Mouse (Mus musculus): ENCODE data around the gene Uvrag. TPM values are rescaled to one million over a fixed set of nuclear protein-coding genes. Genes with fewer than 3 reads are reported as not detected.

The Uvrag gene
- polyA plus RNA-seq, 1 experiment = 45.9 TPM

- Histone ChIP-seq H3K4me1 (ENCODE audit: control insufficient read depth, insufficient read depth, insufficient read length) (no peaks in the 10 kb centered on the region), H3K27me3 (ENCODE audit: control insufficient read depth, insufficient read depth, low read length) (no peaks in the 10 kb centered on the region), H3K4me3 (ENCODE audit: extremely low read depth, insufficient read depth, insufficient read length) (no peak overlapping the region), H3K36me3 (ENCODE audit: control insufficient read depth, insufficient read depth, low read length) (no peaks in the 10 kb centered on the region), H3K27ac (ENCODE audit: insufficient read depth, low read length) (no peak overlapping the region)
- DNase-seq (ENCODE audit: low read depth in 1 of 2, low spot score in 2 of 2) = no peak
- no peak for TF ChIP-seq CTCF (IDR thresholded peaks at IDR 0.05; ENCODE audit: extremely low read depth, insufficient read depth, insufficient read length, insufficient replicate concordance)
- no peak for TF ChIP-seq POLR2A (IDR thresholded peaks at IDR 0.05; ENCODE audit: low read depth, low read length)
- WGBS = 84% methylated on average over 11 of the region's 11 CpGs
Observed at GRCm38 (mm10) chr7:99175118-99175517, 34.2 kb upstream of the Uvrag start.

- Histone ChIP-seq H3K27ac (ENCODE audit: insufficient read depth, low read length) (no peak overlapping the region), H3K36me3 (ENCODE audit: control insufficient read depth, insufficient read depth, low read length) (no peaks in the 10 kb centered on the region)
- WGBS = 93% methylated on average over 4 of the region's 4 CpGs
Observed at GRCm38 (mm10) chr7:99174006-99174405, 33.1 kb upstream of the Uvrag start.

GRCm38 (mm10) chr7:99172898-99173297 lies 32.0 kb upstream of the Uvrag start:
- 50% methylated on average over 6 of the region's 6 CpGs for WGBS
- Histone ChIP-seq H3K4me1 (ENCODE audit: control insufficient read depth, insufficient read depth, insufficient read length) (no peaks in the 10 kb centered on the region), H3K4me3 (ENCODE audit: extremely low read depth, insufficient read depth, insufficient read length) (no peak overlapping the region), H3K36me3 (ENCODE audit: control insufficient read depth, insufficient read depth, low read length) (no peaks in the 10 kb centered on the region), H3K27me3 (ENCODE audit: control insufficient read depth, insufficient read depth, low read length) (no peaks in the 10 kb centered on the region), H3K27ac (ENCODE audit: insufficient read depth, low read length) (no peak overlapping the region)
- TF ChIP-seq POLR2A (IDR thresholded peaks at IDR 0.05; ENCODE audit: low read depth, low read length) (no peak), CTCF (IDR thresholded peaks at IDR 0.05; ENCODE audit: extremely low read depth, insufficient read depth, insufficient read length, insufficient replicate concordance) (no peak)
- no peak for DNase-seq (ENCODE audit: low read depth in 1 of 2, low spot score in 2 of 2)

More at GRCm38 (mm10) chr7:99174006-99174405, 33.1 kb upstream of the Uvrag start:
- TF ChIP-seq CTCF (IDR thresholded peaks at IDR 0.05; ENCODE audit: extremely low read depth, insufficient read depth, insufficient read length, insufficient replicate concordance) (no peak), POLR2A (IDR thresholded peaks at IDR 0.05; ENCODE audit: low read depth, low read length) (no peak)
- no peak overlapping the region for H3K4me3 ChIP-seq (ENCODE audit: extremely low read depth, insufficient read depth, insufficient read length)
- H3K4me1 ChIP-seq (ENCODE audit: control insufficient read depth, insufficient read depth, insufficient read length) = no peaks in the 10 kb centered on the region
- H3K27me3 ChIP-seq (ENCODE audit: control insufficient read depth, insufficient read depth, low read length) = no peaks in the 10 kb centered on the region
- DNase-seq (ENCODE audit: low read depth in 1 of 2, low spot score in 2 of 2) = no peak

GRCm38 (mm10) chr7:99171730-99172463 lies 31.0 kb upstream of the Uvrag start:
- H3K27ac ChIP-seq (ENCODE audit: insufficient read depth, low read length) = no peak overlapping the region
- no peak for TF ChIP-seq POLR2A (IDR thresholded peaks at IDR 0.05; ENCODE audit: low read depth, low read length)
- no peak for TF ChIP-seq CTCF (IDR thresholded peaks at IDR 0.05; ENCODE audit: extremely low read depth, insufficient read depth, insufficient read length, insufficient replicate concordance)
- H3K36me3 ChIP-seq (ENCODE audit: control insufficient read depth, insufficient read depth, low read length) = no peaks in the 10 kb centered on the region
- DNase-seq (ENCODE audit: low read depth in 1 of 2, low spot score in 2 of 2) = no peak
- H3K4me3 ChIP-seq (ENCODE audit: extremely low read depth, insufficient read depth, insufficient read length) = no peak overlapping the region
- no peaks in the 10 kb centered on the region for H3K4me1 ChIP-seq (ENCODE audit: control insufficient read depth, insufficient read depth, insufficient read length)
- WGBS = 86% methylated on average over 10 of the region's 10 CpGs
- H3K27me3 ChIP-seq (ENCODE audit: control insufficient read depth, insufficient read depth, low read length) = no peaks in the 10 kb centered on the region

GRCm38 (mm10) chr7:99170519-99170918 lies 29.6 kb upstream of the Uvrag start:
- no peak overlapping the region for H3K4me3 ChIP-seq (ENCODE audit: extremely low read depth, insufficient read depth, insufficient read length)
- no peak for TF ChIP-seq POLR2A (IDR thresholded peaks at IDR 0.05; ENCODE audit: low read depth, low read length)
- no peak for TF ChIP-seq CTCF (IDR thresholded peaks at IDR 0.05; ENCODE audit: extremely low read depth, insufficient read depth, insufficient read length, insufficient replicate concordance)
- H3K36me3 ChIP-seq (ENCODE audit: control insufficient read depth, insufficient read depth, low read length) = no peaks in the 10 kb centered on the region
- no peaks in the 10 kb centered on the region for H3K4me1 ChIP-seq (ENCODE audit: control insufficient read depth, insufficient read depth, insufficient read length)
- 89% methylated on average over 6 of the region's 6 CpGs for WGBS
- no peak for DNase-seq (ENCODE audit: low read depth in 1 of 2, low spot score in 2 of 2)
- no peak overlapping the region for H3K27ac ChIP-seq (ENCODE audit: insufficient read depth, low read length)
- no peaks in the 10 kb centered on the region for H3K27me3 ChIP-seq (ENCODE audit: control insufficient read depth, insufficient read depth, low read length)

- H3K27me3 ChIP-seq (ENCODE audit: control insufficient read depth, insufficient read depth, low read length) = no peaks in the 10 kb centered on the region
- H3K4me3 ChIP-seq (ENCODE audit: extremely low read depth, insufficient read depth, insufficient read length) = no peak overlapping the region
- no peaks in the 10 kb centered on the region for H3K4me1 ChIP-seq (ENCODE audit: control insufficient read depth, insufficient read depth, insufficient read length)
- H3K36me3 ChIP-seq (ENCODE audit: control insufficient read depth, insufficient read depth, low read length) = no peaks in the 10 kb centered on the region
- no peak overlapping the region for H3K27ac ChIP-seq (ENCODE audit: insufficient read depth, low read length)
- DNase-seq (ENCODE audit: low read depth in 1 of 2, low spot score in 2 of 2) = no peak
- WGBS = 91% methylated on average over 9 of the region's 9 CpGs
- TF ChIP-seq POLR2A (IDR thresholded peaks at IDR 0.05; ENCODE audit: low read depth, low read length) (no peak), CTCF (IDR thresholded peaks at IDR 0.05; ENCODE audit: extremely low read depth, insufficient read depth, insufficient read length, insufficient replicate concordance) (no peak)
Observed at GRCm38 (mm10) chr7:99169717-99170403, 28.9 kb upstream of the Uvrag start.

GRCm38 (mm10) chr7:99168756-99169155 lies 27.8 kb upstream of the Uvrag start:
- no peaks in the 10 kb centered on the region for H3K4me1 ChIP-seq (ENCODE audit: control insufficient read depth, insufficient read depth, insufficient read length)
- DNase-seq (ENCODE audit: low read depth in 1 of 2, low spot score in 2 of 2) = no peak
- no peaks in the 10 kb centered on the region for H3K36me3 ChIP-seq (ENCODE audit: control insufficient read depth, insufficient read depth, low read length)
- no peak overlapping the region for H3K27ac ChIP-seq (ENCODE audit: insufficient read depth, low read length)
- H3K4me3 ChIP-seq (ENCODE audit: extremely low read depth, insufficient read depth, insufficient read length) = no peak overlapping the region
- WGBS = 87% methylated on average over 6 of the region's 6 CpGs
- H3K27me3 ChIP-seq (ENCODE audit: control insufficient read depth, insufficient read depth, low read length) = no peaks in the 10 kb centered on the region
- no peak for TF ChIP-seq CTCF (IDR thresholded peaks at IDR 0.05; ENCODE audit: extremely low read depth, insufficient read depth, insufficient read length, insufficient replicate concordance)
- TF ChIP-seq POLR2A (IDR thresholded peaks at IDR 0.05; ENCODE audit: low read depth, low read length) = no peak
